Mouse (Mus musculus): ENCODE data around the gene Nr5a1. TPM values are rescaled to one million over a fixed set of nuclear protein-coding genes. Genes with fewer than 3 reads are reported as not detected.

Gene Nr5a1
- polyA plus RNA-seq, 1 experiment from 2014 or later, result 0.28 TPM

- TF ChIP-seq EP300 (optimal IDR thresholded peaks at IDR 0.05) (no peak), CTCF (IDR thresholded peaks at IDR 0.05; ENCODE audit: low read depth) (no peak)
- H3K4me2 ChIP-seq (replicated peaks; ENCODE audit: low read depth), result peak within 1 kb of the TSS; percentile 93
- peaks cover 4% of the 10 kb centered on the region; the same call in 1 of the 2 replicates for H3K4me1 ChIP-seq (replicated peaks; ENCODE audit: control insufficient read depth, insufficient read depth)
- ATAC-seq (ENCODE audit: low FRiP score, low TSS enrichment) (peak; percentile 90), DNase-seq (ENCODE audit: low spot score) (peak; percentile 93)
- peak within 1 kb of the TSS; percentile 95 for H3K4me3 ChIP-seq (ENCODE audit: low read depth, low read length)
- no peaks in the 10 kb centered on the region for H3K27me3 ChIP-seq (ENCODE audit: control insufficient read depth, insufficient read depth, low read length)
- 1% methylated on average over 52 of the region's 52 CpGs for WGBS
- H3K27ac ChIP-seq (replicated peaks), result peak within 1 kb of the TSS; percentile 76
- H3K36me3 ChIP-seq (ENCODE audit: control insufficient read depth, insufficient read depth, low read length), result 0 out of 2 replicates have a peak, but pooled peaks cover 4% of the 10 kb centered on the region
- H3K9me3 ChIP-seq (ENCODE audit: control insufficient read depth, low read length), result no peaks in the 10 kb centered on the region
- H3K9ac ChIP-seq (ENCODE audit: low read length), result peak within 1 kb of the TSS; percentile 94
Observed at GRCm38 (mm10) chr2:38643625-38644427, 70.5 kb downstream of the Nr5a1 start, which contains the start of gene Psmb7. Psmb7 (minus strand) TSS chr2:38644087.

Other genes starting within 250 kb of the Nr5a1 start
- 43.7 and 43.8 TPM in 2 replicates for gene Nek6, start 202.9 kb downstream of the Nr5a1 start, polyA plus RNA-seq (2015; fragmentation: Nextera tagmentation; extraction: Ambion mirVana)
- gene Psmb7, start 70.5 kb downstream of the Nr5a1 start, polyA plus RNA-seq (2015; fragmentation: Nextera tagmentation; extraction: Ambion mirVana), result 162 and 166 TPM in 2 replicates
- 0.59 and 1.2 TPM in 2 replicates for gene Nr6a1, start 213.1 kb upstream of the Nr5a1 start, polyA plus RNA-seq (2015; fragmentation: Nextera tagmentation; extraction: Ambion mirVana)
- gene Olfml2a, start 217.4 kb upstream of the Nr5a1 start, polyA plus RNA-seq (2015; fragmentation: Nextera tagmentation; extraction: Ambion mirVana), result 2.7 and 3.5 TPM in 2 replicates

Measured in stomach, postnatal 0 days (tissue).